Mouse (Mus musculus): ENCODE data around the gene Hint3. TPM values are rescaled to one million over a fixed set of nuclear protein-coding genes. Genes with fewer than 3 reads are reported as not detected.

Hint3 gene
- 2.7 and 5.5 TPM in 2 replicates for polyA plus RNA-seq (2012; rRNA removed)
- polyA plus RNA-seq (2014; fragmentation: Nextera tagmentation; extraction: Ambion mirVana), result 17.5 and 18.1 TPM in 2 replicates

DNA sequence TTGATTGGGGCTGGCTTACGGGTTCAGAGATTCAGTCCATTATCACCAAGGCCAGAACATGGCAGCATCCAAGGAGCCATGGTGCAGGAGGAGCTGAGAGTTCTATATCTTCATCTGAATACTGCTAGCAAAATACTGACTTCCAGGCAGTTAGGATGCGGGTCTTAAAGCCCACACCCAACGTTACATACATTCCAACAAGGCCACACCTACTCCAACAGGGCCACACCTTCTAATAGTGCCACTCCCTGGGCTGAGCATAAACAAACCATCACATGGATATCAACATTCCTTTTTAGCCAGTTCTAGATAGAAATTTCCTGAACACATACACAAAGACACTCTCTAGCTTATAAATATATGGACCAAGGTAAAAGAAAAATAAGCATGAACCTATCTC, at the start of gene Hint3:
Gene Hint3 (minus strand): TSS at position 120 of the 400 bp plus-strand sequence.
- H3K9me3 ChIP-seq (ENCODE audit: control insufficient read depth, low read length), result no peaks in the 10 kb centered on the region
- H3K27me3 ChIP-seq (ENCODE audit: control insufficient read depth, insufficient read depth, low read length), result no peaks in the 10 kb centered on the region
- 66% methylated on average over 3 of the region's 3 CpGs for WGBS (ENCODE audit: insufficient replicate concordance)
- H3K9ac ChIP-seq (replicated peaks), result no peak within 1 kb of the TSS
- no peak within 1 kb of the TSS for H3K27ac ChIP-seq
- H3K4me3 ChIP-seq (ENCODE audit: insufficient read depth in 1 of 2, low read depth in 2 of 2, low read length in 2 of 2), result no peak within 1 kb of the TSS
- H3K4me2 ChIP-seq (ENCODE audit: low read depth), result no peak within 1 kb of the TSS
- H3K36me3 ChIP-seq (replicated peaks; ENCODE audit: control insufficient read depth, insufficient read depth, low read depth), result no peaks in the 10 kb centered on the region
- ATAC-seq (ENCODE audit: insufficient read depth) (no peak), DNase-seq (ENCODE audit: low read depth in 3 of 3, low spot score in 3 of 3) (no peak)
- H3K4me1 ChIP-seq (replicated peaks; ENCODE audit: control insufficient read depth in 2 of 2, insufficient read depth in 2 of 2, low read length in 1 of 2), result peaks cover 8 to 22% of the 10 kb centered on the region in 2 experiments; a peak in 3 of 4 replicates
- TF ChIP-seq CTCF (IDR thresholded peaks at IDR 0.05; ENCODE audit: low read depth) (no peak), EP300 (IDR thresholded peaks at IDR 0.05; ENCODE audit: low read depth) (no peak)

DNA sequence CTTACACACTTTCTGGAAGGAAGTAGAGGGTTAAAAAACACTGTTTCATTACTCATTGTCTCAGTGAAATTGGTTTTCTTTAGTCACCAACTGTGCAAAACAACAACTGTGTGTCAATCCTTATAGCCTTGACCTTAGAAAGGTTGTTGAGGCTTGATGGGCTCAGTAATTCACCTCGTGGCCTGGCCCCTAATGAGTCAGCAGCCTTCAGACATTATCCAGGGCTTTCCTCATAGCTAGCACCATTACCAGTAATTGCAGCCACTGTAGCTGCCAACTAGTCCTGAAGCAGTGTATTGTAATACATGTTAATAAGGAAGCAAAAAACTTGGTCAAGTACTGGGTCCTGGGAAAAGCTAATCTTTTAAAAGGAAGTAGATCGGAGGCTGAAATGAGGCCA, 48.6 kb upstream of the Hint3 start:
- H3K27ac ChIP-seq, result no peak overlapping the region
- DNase-seq (ENCODE audit: low read depth in 3 of 3, low spot score in 3 of 3), result no peak
- 55% methylated on average over 2 of the region's 2 CpGs for WGBS (ENCODE audit: insufficient replicate concordance)
- no peaks in the 10 kb centered on the region for H3K9me3 ChIP-seq (ENCODE audit: control insufficient read depth, low read length)
- no peaks in the 10 kb centered on the region for H3K36me3 ChIP-seq (replicated peaks; ENCODE audit: control insufficient read depth, insufficient read depth, low read depth)
- no peaks in the 10 kb centered on the region for H3K4me1 ChIP-seq (replicated peaks; ENCODE audit: control insufficient read depth in 2 of 2, insufficient read depth in 2 of 2, low read length in 1 of 2)
- no peak overlapping the region for H3K9ac ChIP-seq (replicated peaks)
- H3K4me2 ChIP-seq (ENCODE audit: low read depth), result no peak overlapping the region
- H3K27me3 ChIP-seq (ENCODE audit: control insufficient read depth, insufficient read depth, low read length), result no peaks in the 10 kb centered on the region
- TF ChIP-seq EP300 (IDR thresholded peaks at IDR 0.05; ENCODE audit: low read depth), result no peak
- no peak for TF ChIP-seq CTCF (IDR thresholded peaks at IDR 0.05; ENCODE audit: low read depth)
- no peak overlapping the region for H3K4me3 ChIP-seq (ENCODE audit: insufficient read depth in 1 of 2, low read depth in 2 of 2, low read length in 2 of 2)
- ATAC-seq (ENCODE audit: insufficient read depth), result no peak

DNA sequence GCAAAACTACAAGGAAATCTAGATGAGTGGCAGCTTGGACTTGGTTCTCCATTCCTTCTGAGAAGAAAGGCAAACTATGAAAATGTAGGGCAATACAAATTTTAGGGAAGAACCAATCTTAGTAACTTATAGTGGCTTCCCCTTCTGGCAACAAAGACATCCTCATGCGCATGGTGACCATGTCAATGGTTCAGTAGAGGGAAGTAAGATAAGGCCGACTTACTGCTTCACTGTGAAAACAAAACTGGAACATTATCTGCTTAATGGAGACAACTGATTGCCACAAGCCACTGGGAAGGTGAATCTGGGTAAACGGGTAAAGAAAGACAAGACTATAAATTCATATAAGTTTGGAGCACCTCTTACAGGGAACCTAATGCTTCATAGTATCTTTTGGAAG, 45.4 kb upstream of the Hint3 start:
- WGBS (ENCODE audit: insufficient replicate concordance), result 18% methylated on average over 3 of the region's 3 CpGs
- Histone ChIP-seq H3K36me3 (replicated peaks; ENCODE audit: control insufficient read depth, insufficient read depth, low read depth) (no peaks in the 10 kb centered on the region), H3K4me3 (ENCODE audit: insufficient read depth in 1 of 2, low read depth in 2 of 2, low read length in 2 of 2) (no peak overlapping the region), H3K27me3 (ENCODE audit: control insufficient read depth, insufficient read depth, low read length) (no peaks in the 10 kb centered on the region), H3K4me1 (replicated peaks; ENCODE audit: control insufficient read depth in 2 of 2, insufficient read depth in 2 of 2, low read length in 1 of 2) (no peaks in the 10 kb centered on the region), H3K9me3 (ENCODE audit: control insufficient read depth, low read length) (no peaks in the 10 kb centered on the region), H3K4me2 (ENCODE audit: low read depth) (no peak overlapping the region), H3K9ac (replicated peaks) (no peak overlapping the region), H3K27ac (no peak overlapping the region)
- DNase-seq (ENCODE audit: low read depth in 3 of 3, low spot score in 3 of 3) (no peak), ATAC-seq (ENCODE audit: insufficient read depth) (no peak)
- TF ChIP-seq EP300 (IDR thresholded peaks at IDR 0.05; ENCODE audit: low read depth) (no peak), CTCF (IDR thresholded peaks at IDR 0.05; ENCODE audit: low read depth) (no peak)

DNA sequence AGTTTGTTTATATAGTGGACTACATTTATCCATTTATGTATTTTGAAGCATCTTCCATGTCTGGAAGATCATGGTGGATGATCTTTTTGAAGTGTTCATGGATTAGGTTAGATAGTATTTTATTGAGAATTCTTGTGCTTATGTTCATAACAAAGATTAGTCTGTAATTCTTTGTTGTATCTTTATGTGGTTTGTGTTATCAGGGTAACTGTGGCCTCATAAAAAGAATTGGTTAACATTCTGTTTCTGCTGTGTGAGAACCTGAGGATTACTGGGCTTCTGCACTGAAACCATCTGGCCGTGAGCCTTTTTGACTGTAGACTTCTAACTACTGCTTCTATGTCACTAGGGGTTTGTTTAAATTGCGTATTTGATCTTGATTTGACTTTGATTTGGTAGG, 37.1 kb upstream of the Hint3 start:
- H3K27me3 ChIP-seq (ENCODE audit: control insufficient read depth, insufficient read depth, low read length), result no peaks in the 10 kb centered on the region
- no peak overlapping the region for H3K27ac ChIP-seq
- no peak overlapping the region for H3K9ac ChIP-seq (replicated peaks)
- DNase-seq (ENCODE audit: low read depth in 3 of 3, low spot score in 3 of 3) (no peak), ATAC-seq (ENCODE audit: insufficient read depth) (no peak)
- WGBS (ENCODE audit: insufficient replicate concordance), result 80% methylated on average over 2 of the region's 2 CpGs
- no peak for TF ChIP-seq EP300 (IDR thresholded peaks at IDR 0.05; ENCODE audit: low read depth)
- TF ChIP-seq CTCF (IDR thresholded peaks at IDR 0.05; ENCODE audit: low read depth), result no peak
- H3K36me3 ChIP-seq (replicated peaks; ENCODE audit: control insufficient read depth, insufficient read depth, low read depth), result peaks cover 3% of the 10 kb centered on the region
- H3K9me3 ChIP-seq (ENCODE audit: control insufficient read depth, low read length), result no peaks in the 10 kb centered on the region
- no peak overlapping the region for H3K4me3 ChIP-seq (ENCODE audit: insufficient read depth in 1 of 2, low read depth in 2 of 2, low read length in 2 of 2)
- H3K4me1 ChIP-seq (replicated peaks; ENCODE audit: control insufficient read depth in 2 of 2, insufficient read depth in 2 of 2, low read length in 1 of 2), result no peaks in the 10 kb centered on the region
- H3K4me2 ChIP-seq (ENCODE audit: low read depth), result no peak overlapping the region

DNA sequence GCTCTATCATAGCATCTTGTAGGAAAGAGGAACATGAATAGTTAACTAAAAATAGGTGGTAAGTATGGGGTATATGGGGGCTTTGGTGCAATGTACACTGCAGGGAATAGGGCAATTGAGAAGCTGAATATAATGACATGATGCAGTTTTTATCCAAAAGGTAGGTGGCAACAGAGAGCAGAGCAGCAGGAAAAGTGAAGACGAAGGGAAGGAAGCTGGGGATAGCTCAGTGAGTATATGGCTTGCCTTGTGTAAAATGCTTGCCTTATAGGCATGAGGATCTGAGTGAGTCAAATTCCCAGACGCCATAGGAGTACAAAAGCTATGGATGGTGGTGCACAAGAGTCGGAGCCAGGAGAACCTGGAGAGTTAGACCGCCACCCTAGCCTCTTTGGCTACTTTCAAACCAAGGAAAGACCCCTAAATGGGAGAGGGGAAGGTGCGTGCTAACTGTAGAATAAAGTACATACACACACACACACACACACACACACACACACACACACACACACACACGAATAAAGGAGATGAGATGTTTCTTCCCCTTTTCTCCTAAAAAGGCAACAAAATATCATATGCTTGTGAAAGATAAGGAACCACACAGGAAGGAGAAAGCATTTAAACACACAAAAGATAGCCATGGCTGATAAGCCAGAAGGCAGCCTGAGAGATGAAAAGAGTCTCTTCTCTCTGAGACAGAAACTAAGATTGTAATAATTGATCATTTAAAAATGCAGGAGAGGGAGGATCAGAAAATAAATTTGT, 31.3 kb upstream of the Hint3 start:
- peaks cover 0 to 8% of the 10 kb centered on the region in 2 experiments; a peak in 2 of 4 replicates for H3K4me1 ChIP-seq (replicated peaks; ENCODE audit: control insufficient read depth in 2 of 2, insufficient read depth in 2 of 2, low read length in 1 of 2)
- TF ChIP-seq CTCF (IDR thresholded peaks at IDR 0.05; ENCODE audit: low read depth), result peak; percentile 58
- TF ChIP-seq EP300 (IDR thresholded peaks at IDR 0.05; ENCODE audit: low read depth), result no peak
- peaks cover 5% of the 10 kb centered on the region for H3K36me3 ChIP-seq (replicated peaks; ENCODE audit: control insufficient read depth, insufficient read depth, low read depth)
- ATAC-seq (ENCODE audit: insufficient read depth) (peak; percentile 47; the same call in 1 of the 2 replicates), DNase-seq (ENCODE audit: low read depth in 3 of 3, low spot score in 3 of 3) (no peak)
- H3K9ac ChIP-seq (replicated peaks), result no peak overlapping the region
- H3K4me3 ChIP-seq (ENCODE audit: insufficient read depth in 1 of 2, low read depth in 2 of 2, low read length in 2 of 2), result no peak overlapping the region
- no peak overlapping the region for H3K27ac ChIP-seq
- no peaks in the 10 kb centered on the region for H3K27me3 ChIP-seq (ENCODE audit: control insufficient read depth, insufficient read depth, low read length)
- 19% methylated on average over 6 of the region's 6 CpGs for WGBS (ENCODE audit: insufficient replicate concordance)
- no peak overlapping the region for H3K4me2 ChIP-seq (ENCODE audit: low read depth)
- H3K9me3 ChIP-seq (ENCODE audit: control insufficient read depth, low read length), result no peaks in the 10 kb centered on the region
